Mouse (Mus musculus) 416B (cell line): Measurements from ENCODE around the gene Wnt10a.

Experiments used
- DNase-seq: peaks from one replicate; pipeline ENCODE4 v3.0.0; 2011; ENCODE audit warnings: low read depth

The Wnt10a gene

GRCm38 (mm10) chr1:74816612-74817199 is 25.4 kb downstream of the Wnt10a start:
- peak; percentile 88 for DNase-seq

- DNase-seq = no peak
These were observed 25.9 kb downstream of the Wnt10a start for GRCm38 (mm10) chr1:74817219-74817618.

GRCm38 (mm10) chr1:74818509-74818908 is 27.2 kb downstream of the Wnt10a start:
- no peak for DNase-seq

- peak; percentile 22 for DNase-seq
These were observed 32.3 kb downstream of the Wnt10a start for GRCm38 (mm10) chr1:74823598-74823997.

GRCm38 (mm10) chr1:74824518-74825302 is 33.4 kb downstream of the Wnt10a start:
- no peak for DNase-seq

GRCm38 (mm10) chr1:74830061-74830460 is 38.7 kb downstream of the Wnt10a start:
- no peak for DNase-seq

GRCm38 (mm10) chr1:74833255-74833654 is 41.9 kb downstream of the Wnt10a start:
- DNase-seq = no peak

DNA sequence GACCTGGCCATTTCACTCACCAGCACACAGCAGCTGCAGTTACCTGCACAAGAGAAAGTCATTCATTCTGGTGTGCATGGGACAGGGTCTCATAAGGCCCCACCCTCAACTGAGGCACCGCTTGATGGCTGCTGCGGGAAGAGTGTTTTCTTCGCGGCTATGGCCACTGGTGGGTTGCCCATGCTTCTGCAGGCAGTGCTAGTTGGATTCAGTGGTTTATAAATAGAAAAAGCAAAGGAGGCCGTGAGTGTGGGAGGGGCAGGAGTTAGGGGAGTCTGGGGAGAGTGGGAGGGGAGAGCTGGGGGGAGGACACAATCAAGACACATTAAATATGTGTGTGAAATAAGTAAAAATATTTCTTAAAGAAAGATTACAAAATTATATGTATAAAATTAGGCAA is 51.8 kb downstream of the Wnt10a start:
- DNase-seq = no peak

GRCm38 (mm10) chr1:74846341-74846740 is 55.0 kb downstream of the Wnt10a start:
- no peak for DNase-seq

GRCm38 (mm10) chr1:74848946-74849345 is 57.6 kb downstream of the Wnt10a start:
- no peak for DNase-seq

DNA sequence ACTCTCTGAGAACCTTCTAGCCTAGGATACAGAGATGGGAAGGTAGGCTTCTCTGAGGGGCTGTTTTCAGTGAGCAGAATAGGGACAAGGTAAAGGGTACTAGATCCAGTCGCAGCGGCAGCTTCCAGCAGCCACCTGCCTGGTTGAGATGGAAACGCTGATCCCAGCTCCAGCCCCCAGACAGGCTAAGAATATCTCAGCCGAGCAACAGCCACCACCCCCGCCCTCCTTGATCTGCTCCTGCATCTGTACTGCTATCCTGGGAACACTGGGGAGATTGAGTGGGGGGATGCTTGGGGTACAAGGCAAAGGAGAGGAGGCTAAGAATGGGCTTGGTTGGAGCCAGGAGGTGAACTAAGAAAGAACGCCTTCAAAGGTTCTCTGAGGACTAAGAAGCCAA is 58.9 kb downstream of the Wnt10a start:
- DNase-seq = no peak

DNA sequence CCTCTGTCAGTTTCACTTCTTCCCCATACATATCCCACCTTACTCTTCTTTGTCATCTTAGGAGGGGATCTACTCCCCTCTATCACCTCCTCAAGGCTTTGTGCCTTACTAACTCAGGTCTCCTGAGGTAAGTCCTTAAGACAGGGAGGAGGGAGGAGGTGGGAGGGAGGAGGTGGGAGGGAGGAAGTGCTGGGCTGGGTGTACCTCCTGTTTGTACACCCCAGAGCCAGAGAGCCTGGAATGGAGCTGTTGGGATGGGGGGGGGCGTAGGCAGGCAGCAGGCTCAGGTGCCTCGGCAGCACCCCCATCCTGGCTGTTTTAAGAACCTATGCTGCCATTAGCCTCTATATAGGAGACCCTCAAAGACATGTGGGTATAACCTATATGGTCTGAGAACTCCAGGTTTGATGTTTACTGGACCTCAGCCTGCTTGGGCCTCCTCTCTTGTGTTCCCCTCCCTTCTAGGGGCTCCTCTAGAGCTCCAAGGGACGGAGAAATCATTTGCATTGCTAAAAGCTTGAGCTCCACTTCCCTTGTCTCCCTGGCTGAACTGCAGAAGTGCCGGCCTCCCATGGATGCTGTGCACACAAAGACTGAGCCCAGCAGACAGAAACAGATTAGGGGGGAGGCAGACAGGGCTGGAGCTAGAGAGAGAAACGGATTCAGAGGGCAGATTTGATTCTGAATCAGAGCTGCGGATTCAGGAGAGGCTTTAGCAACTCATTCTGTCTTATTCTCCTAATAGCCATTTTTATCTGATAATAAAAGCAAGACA is 59.9 kb downstream of the Wnt10a start:
- DNase-seq = no peak
